In genomic region chr9:4266881-4267280, GRCm38 (mm10) we compare ENCODE assay signal across 14 mouse cellular contexts.
"Had no signal": no experiment of that assay in that cellular context is flagged by ENCODE, and none has a peak within 500 bp of the region (broad histone marks: within the 10 kb centered on the region; RNA-seq: fewer than 3 reads in every experiment).

No protein-coding gene starts in this region.

- H3K4me2 ChIP-seq: limb, embryonic 12.5 days; liver, embryonic 13.5 days; neural tube, embryonic 15.5 days had no signal

- H3K27me3 ChIP-seq: limb, embryonic 12.5 days; liver, embryonic 13.5 days; neural tube, embryonic 15.5 days had no signal

- H3K36me3 ChIP-seq: limb, embryonic 12.5 days; liver, embryonic 13.5 days had no signal

- ATAC-seq: liver, postnatal 0 days had no signal

- H3K4me3 ChIP-seq: layer of hippocampus, adult 2 months; limb, embryonic 12.5 days; liver, embryonic 13.5 days; myocyte; neural tube, embryonic 15.5 days had no signal

- H3K9me3 ChIP-seq: limb, embryonic 12.5 days; liver, embryonic 13.5 days; neural tube, embryonic 15.5 days had no signal

- DNase-seq: kidney, adult 18-20 months; kidney, postnatal 10 days; kidney, postnatal 4 days; liver; liver, embryonic 13.5 days; liver, postnatal 0 days; lung, postnatal 4 days; right cerebral cortex, adult 18-20 months; right cerebral cortex, postnatal 25 days; thymus, postnatal 36 days had no signal

- H3K4me1 ChIP-seq: limb, embryonic 12.5 days; liver, embryonic 13.5 days; neural tube, embryonic 15.5 days had no signal

- H3K27ac ChIP-seq: layer of hippocampus, adult 2 months; limb, embryonic 12.5 days; liver, embryonic 13.5 days; neural tube, embryonic 15.5 days had no signal

- H3K9ac ChIP-seq: limb, embryonic 12.5 days; liver, embryonic 13.5 days; liver, postnatal 0 days; neural tube, embryonic 15.5 days had no signal
